Mouse (Mus musculus) bone marrow macrophage, adult 2 months (primary cell): ENCODE measurements at regions not wholly inside any gene's neighbourhood (a gene's known extent, or its start where the extent isn't known, plus 50 kb on each side); places are given as distances from the start of the nearest gene placed in this dataset.

Experiments
- H3K27ac ChIP-seq: 2 replicates; pipeline ENCODE4 v1.5.1; 2012; ENCODE audit warnings: low read depth, low read length; ENCODE audit not compliant: insufficient read depth
- H3K4me1 ChIP-seq: 2 replicates; pipeline ENCODE4 v1.6.1; 2012; ENCODE audit warnings: low read length; ENCODE audit not compliant: control insufficient read depth, insufficient read depth
- H3K4me3 ChIP-seq: 2 replicates; pipeline ENCODE4 v1.5.1; 2012; ENCODE audit warnings: mild to moderate bottlenecking, low read length, moderate library complexity; ENCODE audit not compliant: insufficient read depth
- CTCF ChIP-seq: IDR thresholded peaks from 2 replicates; pipeline ENCODE4 v1.5.1; 2012; ENCODE audit warnings: low read depth, mild to moderate bottlenecking, low read length, moderate library complexity
- POLR2A ChIP-seq: IDR thresholded peaks from 2 replicates; pipeline ENCODE4 v1.6.1; 2012; ENCODE audit warnings: mild to moderate bottlenecking, low read depth, low read length, borderline replicate concordance

- TF ChIP-seq CTCF (no peak), POLR2A (no peak)
- no peak overlapping the region for H3K4me3 ChIP-seq
- H3K27ac ChIP-seq, result no peak overlapping the region
- H3K4me1 ChIP-seq, result peaks cover 7% of the 10 kb centered on the region
Measured at GRCm38 (mm10) chr4:45591405-45592315, 59.4 kb upstream of the Shb start.

DNA sequence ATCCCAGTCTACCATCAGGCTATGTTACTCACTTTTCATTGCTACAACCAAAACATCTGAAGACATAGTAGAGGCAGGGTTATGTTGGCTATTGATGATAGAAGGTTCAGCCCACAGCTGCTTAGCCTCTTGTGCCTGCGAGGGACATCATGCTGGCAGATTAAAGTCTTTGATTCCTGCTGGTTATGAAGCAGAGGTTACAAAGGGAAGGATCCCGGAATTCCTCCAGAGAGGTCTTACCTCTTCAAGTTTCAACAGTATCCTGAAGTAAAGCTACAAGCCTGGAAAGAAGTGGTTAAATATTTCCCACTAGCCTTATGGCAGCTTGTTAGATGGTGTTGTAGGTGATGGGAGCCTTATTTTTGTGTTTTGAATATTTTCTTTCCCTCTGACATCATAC is 58.6 kb upstream of the Shb start:
- H3K4me3 ChIP-seq, result no peak overlapping the region
- no peak for TF ChIP-seq CTCF
- no peak for TF ChIP-seq POLR2A
- peaks cover 8% of the 10 kb centered on the region for H3K4me1 ChIP-seq
- H3K27ac ChIP-seq, result no peak overlapping the region

- no peak overlapping the region for H3K27ac ChIP-seq
- TF ChIP-seq POLR2A (no peak), CTCF (no peak)
- no peak overlapping the region for H3K4me3 ChIP-seq
- peaks cover 11% of the 10 kb centered on the region for H3K4me1 ChIP-seq
Measured at GRCm38 (mm10) chr4:45588322-45588721, 56.1 kb upstream of the Shb start.

- no peak overlapping the region for H3K27ac ChIP-seq
- TF ChIP-seq CTCF (no peak), POLR2A (no peak)
- H3K4me3 ChIP-seq, result no peak overlapping the region
- H3K4me1 ChIP-seq, result peaks cover 11% of the 10 kb centered on the region
Measured at GRCm38 (mm10) chr4:45587202-45587601, 54.9 kb upstream of the Shb start.

- Histone ChIP-seq H3K4me1 (peaks cover 11% of the 10 kb centered on the region), H3K4me3 (no peak overlapping the region), H3K27ac (no peak overlapping the region)
- TF ChIP-seq CTCF (no peak), POLR2A (no peak)
Measured at GRCm38 (mm10) chr4:45586310-45586709, 54.0 kb upstream of the Shb start.

DNA sequence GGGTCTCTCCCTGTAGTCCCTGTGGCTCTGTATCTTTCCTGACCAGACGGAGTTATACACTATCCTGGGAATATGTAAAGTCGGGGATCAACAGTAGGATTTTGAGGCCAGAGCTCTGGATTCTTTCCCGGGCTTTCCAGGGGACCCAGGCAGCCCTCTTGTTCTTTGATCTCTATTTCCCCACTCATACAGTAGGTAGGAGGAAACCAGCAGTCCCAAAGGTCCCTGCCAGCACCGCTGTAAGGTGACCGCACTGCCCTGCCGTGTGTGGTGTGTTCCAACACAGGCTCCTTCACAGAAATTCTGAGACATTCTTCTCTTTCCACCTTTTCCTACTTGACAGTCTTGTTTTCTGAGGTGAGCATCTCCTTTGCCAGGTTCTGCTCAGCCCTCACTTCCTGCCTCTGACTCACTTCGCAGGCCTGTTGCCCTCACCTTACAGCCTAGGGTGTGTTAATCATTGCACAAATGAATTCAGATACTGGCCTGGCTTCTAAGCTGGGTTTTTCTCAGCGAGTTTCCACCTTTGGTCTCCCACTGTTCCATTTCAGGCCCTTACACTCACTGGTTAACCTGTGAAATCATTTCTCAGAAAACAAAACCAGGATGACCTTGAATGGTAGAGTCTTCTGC is 53.0 kb upstream of the Shb start:
- Histone ChIP-seq H3K27ac (no peak overlapping the region), H3K4me3 (no peak overlapping the region), H3K4me1 (peaks cover 11% of the 10 kb centered on the region)
- TF ChIP-seq POLR2A, result no peak
- TF ChIP-seq CTCF, result no peak

- H3K27ac ChIP-seq, result no peak overlapping the region
- H3K4me1 ChIP-seq, result peaks cover 11% of the 10 kb centered on the region
- TF ChIP-seq CTCF (no peak), POLR2A (no peak)
- H3K4me3 ChIP-seq, result no peak overlapping the region
Measured at GRCm38 (mm10) chr4:45583966-45584365, 51.7 kb upstream of the Shb start.

- Histone ChIP-seq H3K27ac (no peak overlapping the region), H3K4me3 (no peak overlapping the region), H3K4me1 (peaks cover 11% of the 10 kb centered on the region)
- no peak for TF ChIP-seq POLR2A
- no peak for TF ChIP-seq CTCF
Measured at GRCm38 (mm10) chr4:45582496-45582895, 50.2 kb upstream of the Shb start.
